Mouse (Mus musculus) fat pad, adult 2 months (tissue): ENCODE data around the gene Prdm2.
A peak's percentile ranks its signal among the peaks of the same experiment; 100 is the strongest.

Experiments
- DNase-seq: peaks from one replicate; pipeline ENCODE4 v3.0.0-alpha.2; 2011; ENCODE audit warnings: low read depth, low spot score; ENCODE audit errors: extremely low read depth

The Prdm2 gene

DNA sequence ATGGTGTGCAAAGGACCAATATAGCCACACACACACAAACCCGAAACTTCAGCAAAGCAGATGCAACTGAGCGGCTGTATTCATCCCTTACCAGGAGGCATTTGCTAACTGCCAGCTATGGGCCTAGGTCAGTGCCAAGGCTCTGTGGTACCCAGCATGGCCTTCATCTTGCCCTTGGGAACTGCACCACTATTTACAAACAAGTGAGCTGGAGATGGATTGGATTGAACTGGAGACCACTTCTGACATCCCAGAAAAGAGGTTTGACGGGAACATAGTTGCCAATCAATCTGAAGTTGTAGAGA is 332 bp upstream of the Prdm2 start:
- no peak for DNase-seq

DNA sequence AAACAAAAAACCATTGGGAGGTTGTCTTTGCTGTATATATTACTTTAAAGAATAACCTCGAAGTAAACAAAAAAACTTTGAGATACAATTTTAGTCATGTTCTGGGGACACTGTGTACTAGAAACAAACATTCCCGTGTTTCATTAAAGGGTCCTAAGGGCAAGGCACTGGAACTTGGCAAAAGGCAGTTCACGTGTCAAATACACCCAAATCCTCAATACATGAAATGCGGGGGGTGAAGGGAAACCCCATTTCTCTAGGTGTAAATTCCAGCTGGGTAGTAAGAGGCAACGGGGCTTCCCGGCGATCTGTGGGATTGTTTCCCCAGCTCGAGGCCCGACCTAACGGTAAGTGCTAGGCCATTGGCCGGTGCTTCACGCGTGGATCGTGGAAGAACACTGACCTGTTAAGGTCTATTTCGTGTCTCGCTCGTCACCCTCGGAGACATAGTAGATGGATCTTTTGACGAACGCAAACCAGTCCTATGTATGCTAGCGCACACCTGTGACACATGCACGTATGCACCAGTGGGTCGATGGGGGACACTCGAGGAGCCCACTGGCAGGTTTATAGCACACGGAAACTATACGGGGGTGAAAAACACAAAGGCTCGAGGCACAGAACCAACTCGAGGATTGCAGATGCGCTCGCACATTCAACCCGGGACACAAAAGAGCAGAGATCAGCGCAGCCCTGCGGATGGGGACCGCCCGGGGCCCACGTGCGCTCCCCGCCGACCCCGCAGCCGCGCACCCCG is 1.0 kb downstream of the Prdm2 start:
- no peak for DNase-seq

DNA sequence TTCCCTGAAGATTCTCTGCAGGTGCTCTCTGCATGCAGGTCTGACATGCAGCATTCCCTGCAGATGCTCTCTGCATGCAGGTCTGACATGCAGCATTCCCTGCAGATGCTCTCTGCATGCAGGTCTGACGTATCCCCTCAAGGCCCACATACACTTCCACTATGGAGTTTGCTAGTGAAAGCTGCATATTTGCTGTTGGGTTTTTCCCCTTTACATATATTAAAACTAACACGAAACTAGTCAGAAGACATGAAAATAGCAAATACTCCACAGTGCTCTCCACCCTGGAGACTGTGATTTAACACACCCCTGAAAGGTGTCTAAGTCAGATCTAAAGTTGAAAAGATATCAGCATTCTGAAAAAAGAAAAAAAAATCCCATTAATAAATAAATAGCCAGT is 2.8 kb downstream of the Prdm2 start:
- DNase-seq, result no peak

DNA sequence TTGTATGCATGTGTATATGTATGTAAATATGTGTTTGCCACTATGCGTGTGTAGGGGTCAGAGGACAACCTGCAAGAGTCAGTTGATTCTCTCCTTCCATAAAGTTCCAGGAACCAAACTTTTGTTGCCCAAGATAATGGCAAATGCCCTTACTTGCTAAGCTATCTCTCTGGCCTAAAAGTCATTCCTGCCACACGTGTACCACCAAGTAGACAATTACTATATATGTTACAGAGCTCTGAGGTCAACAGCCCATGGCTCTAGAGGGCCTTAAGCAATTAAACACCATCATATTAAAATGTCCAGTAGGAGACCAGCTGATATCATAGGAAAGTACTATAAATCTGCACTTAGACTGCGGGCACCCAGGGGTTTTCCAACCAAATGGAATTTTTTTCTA is 10.1 kb downstream of the Prdm2 start:
- DNase-seq, result no peak

DNA sequence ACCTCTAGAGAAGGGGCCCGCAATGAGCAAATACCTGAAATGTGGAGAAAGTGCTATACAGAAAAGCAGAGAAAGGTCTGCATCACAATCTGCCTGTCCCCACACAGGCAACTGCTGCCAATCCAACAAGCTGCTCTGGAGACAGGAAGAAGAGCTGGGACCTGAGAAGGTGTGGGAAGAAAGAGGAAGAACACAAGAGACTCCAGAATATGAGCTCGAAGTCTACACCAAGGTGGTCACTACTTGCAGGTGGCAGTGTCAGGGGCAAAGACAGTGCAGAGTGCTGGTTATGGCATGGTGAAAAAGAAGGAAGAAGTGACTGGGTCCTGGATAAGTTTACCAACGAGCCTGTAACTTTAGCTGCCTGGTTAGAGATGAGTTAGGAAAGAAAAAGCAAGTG is 14.4 kb downstream of the Prdm2 start:
- no peak for DNase-seq

DNA sequence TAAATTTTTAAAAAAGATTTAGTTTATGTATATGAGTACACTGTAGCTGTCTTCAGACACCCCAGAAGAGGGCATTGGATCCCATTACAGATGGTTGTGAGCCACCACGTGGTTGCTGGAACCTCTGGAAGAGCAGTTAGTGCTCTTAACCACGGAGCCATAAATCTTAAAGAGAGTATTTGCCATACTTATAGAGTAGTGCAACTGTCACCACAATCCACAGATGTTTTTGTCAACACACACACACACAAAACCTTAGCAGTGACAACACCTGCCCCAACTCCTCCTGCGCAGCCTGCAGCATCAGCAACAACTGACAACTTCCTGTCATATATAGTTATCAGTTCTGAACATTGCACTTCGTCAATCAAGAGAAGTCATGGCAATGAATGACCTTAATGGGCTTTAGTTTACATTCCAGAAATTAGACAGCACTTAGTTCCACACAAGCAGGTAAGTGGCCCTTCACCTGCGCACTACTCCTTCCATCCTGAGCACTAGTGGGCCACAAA is 14.9 kb downstream of the Prdm2 start:
- no peak for DNase-seq

DNA sequence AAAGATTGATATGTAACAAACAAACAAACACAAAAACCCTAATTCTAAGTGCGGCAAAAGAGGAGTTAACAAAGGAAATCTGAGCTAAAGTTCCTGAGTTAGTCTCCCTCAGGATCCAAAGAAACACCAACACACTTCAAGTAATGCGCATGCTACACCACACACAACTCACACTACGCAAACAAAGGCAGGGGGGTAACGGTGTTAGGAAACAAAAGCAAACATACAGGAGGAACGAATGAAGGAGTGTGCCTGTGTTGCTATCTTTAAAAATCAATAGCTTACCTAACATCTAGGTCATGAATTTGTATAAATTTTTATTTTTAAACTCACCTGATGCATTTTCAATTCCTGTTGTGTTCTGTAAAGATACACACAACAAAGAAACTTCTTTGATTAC is 18.5 kb downstream of the Prdm2 start:
- DNase-seq, result no peak

DNA sequence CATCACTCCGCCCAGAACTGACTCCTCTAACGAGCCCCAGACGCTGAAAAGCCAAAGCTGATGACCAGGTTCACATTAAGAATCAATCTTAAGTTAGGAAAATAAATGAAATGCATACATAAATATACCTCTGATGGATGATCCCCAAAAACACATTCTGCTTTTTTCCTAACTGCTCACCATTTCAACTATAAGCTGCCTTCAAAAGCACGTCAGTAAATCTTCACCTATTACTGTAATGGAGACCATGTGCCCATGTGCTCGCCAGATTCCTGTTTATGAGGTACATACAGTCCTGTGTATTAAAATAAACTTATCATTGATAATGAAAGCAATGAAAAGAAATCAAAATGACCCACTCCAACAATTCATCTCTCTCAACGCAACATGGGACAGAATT is 19.6 kb downstream of the Prdm2 start:
- no peak for DNase-seq

DNA sequence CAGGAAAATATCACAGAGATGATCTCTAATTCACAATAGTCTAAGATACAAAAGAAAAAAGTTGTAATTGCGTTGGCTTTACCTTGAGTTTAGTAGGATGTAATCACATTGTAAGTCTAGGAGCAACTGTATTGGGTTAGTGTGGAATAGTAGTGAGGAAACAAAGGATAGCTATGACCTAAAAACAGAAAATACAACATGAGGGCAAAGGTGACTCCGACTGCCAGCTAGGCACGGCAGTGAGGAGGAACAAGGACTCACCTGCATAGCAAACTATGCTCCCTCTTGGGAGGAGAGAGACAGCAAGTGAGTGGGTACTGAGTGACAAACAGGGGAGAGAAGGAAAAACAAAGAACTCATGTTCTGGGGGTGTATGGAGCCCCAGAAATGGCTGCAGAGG is 21.0 kb downstream of the Prdm2 start:
- no peak for DNase-seq

DNA sequence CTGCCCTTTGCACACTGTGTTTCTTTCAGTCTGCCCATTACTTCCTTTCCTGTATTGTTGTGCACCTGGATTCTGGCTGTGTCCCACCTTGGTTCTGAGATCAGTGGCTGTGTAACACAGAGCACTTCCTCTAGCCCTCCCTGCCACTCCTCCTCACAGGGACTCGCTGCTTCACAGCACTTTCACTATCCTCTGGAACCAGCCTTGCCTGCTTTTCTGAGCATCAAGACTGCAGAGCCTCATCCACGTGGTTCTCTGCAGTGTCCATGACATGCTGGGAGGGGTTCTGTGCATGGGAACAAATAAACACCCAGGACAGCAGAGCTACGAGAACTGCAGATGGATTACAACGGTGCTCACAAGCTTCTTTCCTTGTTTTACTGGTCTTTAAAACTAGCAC is 22.1 kb downstream of the Prdm2 start:
- DNase-seq, result no peak

DNA sequence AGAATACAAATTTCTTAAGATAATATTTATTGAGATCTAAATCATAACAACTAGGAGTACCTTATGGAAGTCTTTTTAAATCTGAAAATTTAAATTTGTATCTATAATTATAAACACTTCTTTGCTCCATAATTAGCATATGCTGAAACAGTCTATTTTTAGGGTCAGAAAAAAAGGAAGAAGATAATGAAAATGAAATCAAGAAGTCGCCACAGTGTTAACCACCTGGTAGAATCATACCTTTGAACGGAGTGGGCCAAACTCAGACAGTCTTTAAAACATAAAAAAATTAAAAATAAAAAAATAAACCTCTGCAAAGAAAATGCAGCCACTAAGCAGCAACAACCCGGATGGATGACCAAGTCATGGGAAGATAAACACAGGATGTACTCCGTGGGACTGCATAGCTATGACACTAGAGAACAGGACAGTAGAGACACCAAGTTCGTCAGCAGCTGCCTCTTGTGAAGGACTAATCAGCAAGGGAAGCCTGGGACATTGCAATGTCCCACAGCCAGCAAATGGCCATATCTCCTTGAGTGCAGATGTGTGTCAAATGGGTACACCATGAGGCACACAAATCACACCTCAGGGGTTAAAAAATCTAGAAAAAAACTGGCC is 24.1 kb downstream of the Prdm2 start:
- DNase-seq, result no peak

DNA sequence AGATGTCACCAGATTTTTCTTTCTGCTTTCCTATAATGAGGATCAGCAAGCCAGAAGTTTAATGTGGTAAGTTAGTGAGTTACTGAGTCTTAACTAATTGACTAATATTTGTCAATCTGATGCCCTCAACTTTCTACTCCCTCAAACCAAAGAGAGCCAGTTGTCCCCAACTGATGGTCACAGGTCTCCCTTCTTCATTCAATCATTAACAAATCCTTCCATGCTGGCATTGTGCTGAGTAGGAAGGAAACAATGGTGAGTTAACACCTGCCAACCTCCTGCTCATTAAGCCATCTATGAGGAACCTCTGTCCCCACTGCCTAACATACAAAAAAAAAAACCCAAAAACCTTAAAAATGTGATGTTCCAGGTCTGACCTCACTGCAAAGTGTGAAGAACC is 26.7 kb downstream of the Prdm2 start:
- DNase-seq, result no peak

DNA sequence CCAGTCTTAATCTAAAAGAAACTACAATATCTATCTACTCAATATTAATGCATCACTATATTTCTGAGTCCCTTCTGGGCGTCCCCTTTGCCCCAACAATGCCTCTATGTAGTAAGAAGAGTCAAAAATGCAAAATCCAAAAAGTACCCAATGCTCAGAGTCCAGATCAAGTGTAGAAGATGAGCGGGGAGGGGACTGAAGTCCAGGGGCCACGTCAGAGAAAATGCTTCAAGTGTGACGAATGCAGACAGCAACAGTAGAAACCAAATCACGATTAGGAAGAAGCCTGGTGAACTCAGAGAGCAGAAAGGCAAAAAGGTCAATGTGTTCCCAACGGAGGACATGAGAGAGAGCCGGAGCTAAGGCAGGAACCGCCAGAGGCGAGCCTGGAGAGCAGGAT is 27.3 kb downstream of the Prdm2 start:
- no peak for DNase-seq

DNA sequence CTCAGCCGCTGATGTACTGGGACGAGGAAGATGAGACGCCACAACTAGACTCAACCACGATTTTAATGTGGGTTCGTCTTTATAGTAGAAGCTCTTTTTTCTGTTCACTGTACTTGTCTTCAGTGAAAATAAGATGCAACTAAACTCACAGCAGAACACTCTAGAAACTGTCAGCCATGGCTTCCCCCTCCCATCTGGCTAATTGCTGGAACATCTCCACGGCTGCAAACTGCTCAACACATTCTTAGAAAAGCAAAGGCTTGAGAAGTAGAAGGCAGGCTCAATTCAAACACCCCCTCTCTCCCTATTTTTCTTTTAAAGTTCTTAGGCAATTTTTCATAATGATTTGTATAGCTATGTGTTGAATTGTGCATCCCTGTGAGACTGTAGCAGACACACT is 29.7 kb downstream of the Prdm2 start:
- DNase-seq, result no peak

DNA sequence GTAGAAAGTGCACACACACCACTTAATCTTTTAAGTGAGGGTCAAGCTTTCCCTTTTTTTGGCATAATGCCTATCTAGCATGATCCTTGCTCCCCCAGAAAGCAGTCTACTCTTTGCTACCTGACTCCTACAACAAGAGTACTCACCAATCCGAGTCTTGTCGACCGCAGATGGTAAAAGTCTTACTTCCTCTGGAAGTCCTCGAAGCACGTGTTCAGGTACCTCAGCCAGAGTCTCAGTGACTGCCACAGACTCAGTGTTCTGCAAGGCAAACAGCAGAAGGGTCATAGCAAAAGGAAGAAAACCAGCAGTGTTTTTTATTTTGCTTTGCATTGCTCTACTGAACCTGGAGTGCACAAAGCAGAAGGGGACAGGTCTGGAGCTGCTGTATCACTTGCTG is 32.1 kb downstream of the Prdm2 start:
- DNase-seq, result no peak

DNA sequence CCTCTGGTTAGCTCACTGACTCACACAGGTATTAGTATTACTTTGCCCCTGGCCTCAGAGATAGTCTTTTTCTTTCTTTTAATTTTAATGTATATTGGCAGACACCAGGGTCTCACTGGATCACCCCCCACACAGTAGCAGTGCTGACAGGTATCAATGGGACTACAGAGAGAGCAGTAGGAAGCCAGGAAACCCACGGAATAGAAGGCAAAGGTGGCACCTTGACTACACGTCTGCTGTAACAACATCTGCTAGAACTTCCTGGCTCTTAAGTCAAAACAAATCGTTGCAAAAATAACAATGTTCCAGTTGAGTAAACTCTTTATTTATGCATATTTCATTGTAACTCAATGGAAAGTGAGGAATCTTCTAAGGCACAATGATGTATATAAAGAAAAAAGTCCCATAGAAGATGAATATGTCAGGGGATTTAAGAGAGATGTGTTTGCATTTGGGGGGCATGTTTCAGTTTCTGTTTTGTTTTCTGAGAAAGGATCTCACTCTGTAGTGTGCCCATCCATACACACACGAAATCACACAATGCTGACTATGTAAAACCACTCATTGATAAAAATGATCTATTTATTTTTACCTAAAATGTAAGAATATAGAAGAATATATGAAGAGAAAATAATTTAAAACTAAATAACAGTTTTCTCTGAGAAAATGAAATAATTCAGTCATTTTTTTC is 41.0 kb downstream of the Prdm2 start:
- no peak for DNase-seq

DNA sequence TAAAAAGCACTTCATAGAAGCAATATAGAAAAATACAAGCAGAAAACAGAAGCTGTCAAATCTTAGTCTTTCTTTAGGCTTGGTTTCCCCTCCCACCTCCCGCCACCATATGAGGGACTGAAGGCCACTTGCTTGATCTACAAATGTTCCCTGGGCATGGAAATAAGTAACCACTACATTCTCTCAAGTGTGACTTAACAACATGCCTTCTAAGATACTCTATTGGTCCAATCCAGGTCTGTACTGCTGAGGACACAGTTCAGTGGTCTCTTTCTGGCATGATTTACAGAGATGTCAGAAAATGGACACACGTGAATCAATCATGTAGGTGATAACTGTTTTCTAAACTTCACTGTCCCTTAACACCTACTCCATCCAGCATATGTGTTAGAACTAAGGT is 42.5 kb downstream of the Prdm2 start:
- DNase-seq, result no peak

DNA sequence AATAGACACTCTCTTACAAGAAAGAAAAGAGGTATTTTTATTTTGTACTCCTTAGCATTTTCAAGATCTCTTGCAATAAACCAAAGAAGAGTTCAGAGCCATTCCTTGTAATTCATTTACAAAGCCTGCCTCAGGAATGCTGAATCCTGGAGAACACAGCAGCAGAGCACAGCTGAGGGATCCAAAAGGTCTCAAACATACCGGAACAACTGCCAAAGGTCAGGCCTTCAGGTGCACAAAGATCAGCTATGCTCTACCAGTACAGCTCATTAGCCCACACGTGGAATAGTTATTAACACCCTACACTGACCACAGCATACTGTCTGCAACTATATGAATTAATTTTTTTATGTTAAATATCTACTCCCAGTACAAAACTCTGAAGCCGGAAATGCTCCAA is 44.7 kb downstream of the Prdm2 start:
- DNase-seq, result no peak

DNA sequence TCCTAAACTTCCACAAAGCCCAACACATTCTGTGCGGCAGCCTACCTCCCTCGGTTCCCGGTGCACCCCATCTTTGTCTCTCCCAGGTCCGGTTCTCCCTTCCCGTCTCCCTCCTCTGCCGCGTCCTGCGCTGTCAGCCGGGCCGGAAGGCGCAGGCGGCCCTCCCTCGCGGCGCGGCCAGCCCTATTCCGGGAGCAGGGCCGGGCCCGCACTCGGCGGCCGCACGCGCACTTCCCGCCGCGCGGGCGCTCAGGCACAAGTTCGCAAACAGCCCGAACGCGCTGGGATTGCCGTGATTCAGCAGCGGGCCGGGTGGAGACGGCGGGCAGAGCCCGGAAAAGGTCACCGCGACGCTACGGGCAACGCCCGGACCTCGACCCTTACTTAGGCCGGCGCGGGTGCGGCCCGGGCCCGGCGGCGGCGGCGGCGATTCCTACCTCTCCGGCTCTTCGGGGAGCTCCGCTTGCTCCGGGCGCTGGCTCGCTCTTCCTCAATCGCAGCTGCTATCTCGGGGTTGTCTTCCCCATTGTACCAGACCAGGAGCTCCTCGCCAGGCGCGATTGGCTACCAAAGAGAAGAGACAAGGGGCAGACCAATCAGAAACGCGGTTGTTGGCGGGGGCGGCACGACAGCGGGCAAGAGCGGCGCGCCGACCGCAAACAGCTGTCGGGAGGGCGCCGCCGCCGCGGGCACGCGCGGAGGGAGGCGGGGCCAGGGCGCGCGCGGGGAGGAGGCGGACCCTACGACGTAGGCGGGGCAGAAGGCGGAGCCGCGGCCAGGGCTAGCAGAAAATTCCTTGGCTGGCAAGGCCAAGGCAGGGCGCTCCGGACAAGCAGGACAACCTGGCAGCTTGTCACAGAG is 50.9 kb downstream of the Prdm2 start:
- DNase-seq, result peak; percentile 69

DNA sequence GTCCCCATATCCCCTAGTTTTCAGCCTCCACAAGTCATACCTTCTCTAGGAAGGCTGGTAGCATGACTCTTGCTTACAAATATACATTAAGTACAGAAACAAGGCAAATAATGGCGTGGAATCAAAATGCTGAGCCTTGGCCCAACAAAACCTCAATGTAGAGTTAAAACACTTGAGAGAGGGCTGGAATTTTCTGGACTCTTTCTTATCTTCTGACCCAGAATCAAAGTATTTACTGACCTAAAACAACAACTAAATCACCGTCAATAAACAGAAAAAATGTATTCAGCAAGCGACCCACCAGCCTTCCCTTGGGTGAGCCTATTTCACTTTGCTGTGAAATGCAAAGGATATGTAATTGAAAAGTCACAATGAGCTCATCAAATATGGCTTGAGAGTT is 52.0 kb downstream of the Prdm2 start:
- no peak for DNase-seq

DNA sequence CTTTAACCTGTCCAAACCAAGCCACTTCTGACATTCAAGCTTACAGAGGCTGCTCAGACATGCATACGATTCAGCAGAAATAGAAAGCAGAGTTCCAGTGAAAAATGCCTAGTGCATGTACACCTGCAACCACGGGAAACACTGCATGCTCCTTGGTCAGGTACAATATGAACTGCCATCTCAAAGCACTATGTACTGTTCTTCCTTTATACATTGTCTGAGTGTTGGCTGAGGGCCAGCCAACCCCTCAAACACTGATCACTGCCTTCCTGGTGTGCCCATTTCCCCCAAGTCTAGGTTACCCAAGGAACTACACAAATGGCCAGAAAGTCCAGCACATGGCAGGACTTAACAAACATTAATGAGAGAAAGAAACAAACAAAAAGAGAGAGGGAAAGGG is 53.5 kb downstream of the Prdm2 start:
- no peak for DNase-seq

DNA sequence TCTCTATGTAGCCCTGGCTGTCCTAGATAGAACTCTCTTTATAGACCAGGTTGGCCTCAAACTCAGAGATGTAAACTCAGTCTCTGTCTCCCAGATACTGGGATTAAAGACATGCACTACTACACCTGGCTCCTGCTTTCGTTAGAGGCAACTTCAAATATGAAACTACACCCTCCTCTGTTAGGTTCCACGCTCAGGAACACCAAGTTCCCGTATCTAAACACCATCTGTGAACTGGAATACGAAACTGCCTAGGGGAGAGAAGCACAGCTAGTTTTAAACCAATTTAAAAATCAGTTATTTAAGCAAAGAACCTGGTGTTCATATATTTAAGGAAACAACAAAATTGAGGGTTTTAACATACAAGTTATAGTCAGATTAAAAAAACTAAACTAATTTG is 56.9 kb downstream of the Prdm2 start:
- no peak for DNase-seq
